Mouse (Mus musculus) stomach, postnatal 0 days (tissue): ENCODE measurements around the gene Ttc4. TPM values are rescaled to one million over a fixed set of nuclear protein-coding genes. Genes with fewer than 3 reads are reported as not detected.
A peak's percentile ranks its signal among the peaks of the same experiment; 100 is the strongest.

Experiments used
- ATAC-seq: fragments of 200-750 bp; cut with Nextera tagmentation; 2 replicates; pipeline ENCODE4 v1.8.0; 2017; ENCODE audit not compliant: low FRiP score, low TSS enrichment
- DNase-seq: peaks from one replicate; pipeline ENCODE4 v3.0.0-alpha.2; 2016; ENCODE audit warnings: low spot score
- H3K27ac ChIP-seq: fragments of 300-500 bp; sonication (generic); replicated peaks from 2 replicates; pipeline ENCODE4 v1.5.1; 2014; ENCODE audit warnings: mild to moderate bottlenecking, control low read depth
- H3K27me3 ChIP-seq: fragments of 300-500 bp; sonication (generic); 2 replicates; pipeline ENCODE4 v1.6.1; 2014; ENCODE audit warnings: low read length; ENCODE audit not compliant: control insufficient read depth, insufficient read depth
- H3K36me3 ChIP-seq: fragments of 300-500 bp; sonication (generic); 2 replicates; pipeline ENCODE4 v1.6.1; 2014; ENCODE audit warnings: low read length, mixed read lengths; ENCODE audit not compliant: control insufficient read depth, insufficient read depth
- H3K4me1 ChIP-seq: fragments of 300-500 bp; sonication (generic); replicated peaks from 2 replicates; pipeline ENCODE4 v1.6.1; 2014; ENCODE audit warnings: antibody characterized with exemption; ENCODE audit not compliant: control insufficient read depth, insufficient read depth
- H3K4me2 ChIP-seq: fragments of 300-500 bp; sonication (generic); replicated peaks from 2 replicates; pipeline ENCODE4 v1.6.1; 2014; ENCODE audit warnings: low read depth, mild to moderate bottlenecking, control low read depth, moderate library complexity
- H3K4me3 ChIP-seq: fragments of 300-500 bp; sonication (generic); 2 replicates; pipeline ENCODE4 v1.5.1; 2014; ENCODE audit warnings: low read depth, low read length, control low read depth
- H3K9ac ChIP-seq: fragments of 300-500 bp; sonication (generic); 2 replicates; pipeline ENCODE4 v1.6.1; 2014; ENCODE audit warnings: mild to moderate bottlenecking, low read length, control low read depth, mixed read lengths
- H3K9me3 ChIP-seq: fragments of 300-500 bp; sonication (generic); 2 replicates; pipeline ENCODE4 v1.6.1; 2016; ENCODE audit warnings: low read length; ENCODE audit not compliant: control insufficient read depth
- CTCF ChIP-seq: IDR thresholded peaks from 2 replicates; pipeline ENCODE4 v1.5.1; 2016; ENCODE audit warnings: antibody characterized with exemption, low read depth, mild to moderate bottlenecking, moderate library complexity
- EP300 ChIP-seq: optimal IDR thresholded peaks from 2 replicates; pipeline ENCODE3; 2016; ENCODE audit warnings: antibody characterized with exemption
- WGBS: fragments of 180-500 bp; shearing (Covaris S2); extraction: QIAGEN DNeasy Blood & Tissue Kit; methylation state at CpG from one replicate; pipeline ENCODE4 v1.1.7; 2014; 5-methylcytosine and 5-hydroxymethylcytosine counted together
- polyA plus RNA-seq: library from polyadenylated mRNA; unstranded; fragments of >200 nt; fragmentation: Nextera tagmentation; extraction: Ambion mirVana; gene quantifications from 2 replicates; pipeline ENCODE4 v1.2.1, GENCODE M21; 2015

Ttc4 gene
- polyA plus RNA-seq, 1 experiment from 2014 or later: 25.5 TPM

GRCm38 (mm10) chr4:106664697-106665096 is 14.0 kb downstream of the Ttc4 start:
- no peak overlapping the region for H3K4me2 ChIP-seq
- DNase-seq: no peak
- H3K9ac ChIP-seq: no peak overlapping the region
- H3K27me3 ChIP-seq: no peaks in the 10 kb centered on the region
- no peak for ATAC-seq
- H3K36me3 ChIP-seq: peaks cover 45% of the 10 kb centered on the region
- H3K27ac ChIP-seq: no peak overlapping the region
- H3K9me3 ChIP-seq: no peaks in the 10 kb centered on the region
- H3K4me3 ChIP-seq: no peak overlapping the region
- H3K4me1 ChIP-seq: no peaks in the 10 kb centered on the region
- WGBS: 91% methylated on average over 6 of the region's 6 CpGs
- TF ChIP-seq CTCF: no peak
- no peak for TF ChIP-seq EP300

- Histone ChIP-seq H3K4me2 (no peak overlapping the region), H3K4me3 (no peak overlapping the region), H3K27ac (no peak overlapping the region), H3K4me1 (no peaks in the 10 kb centered on the region), H3K9ac (no peak overlapping the region), H3K27me3 (no peaks in the 10 kb centered on the region), H3K9me3 (no peaks in the 10 kb centered on the region), H3K36me3 (peaks cover 48% of the 10 kb centered on the region)
- TF ChIP-seq EP300 (no peak), CTCF (no peak)
- WGBS: 80% methylated on average over 5 of the region's 5 CpGs
- DNase-seq (no peak), ATAC-seq (no peak)
Observed at GRCm38 (mm10) chr4:106663956-106664470, 14.7 kb downstream of the Ttc4 start.

- Histone ChIP-seq H3K4me2 (no peak overlapping the region), H3K27ac (no peak overlapping the region), H3K9me3 (no peaks in the 10 kb centered on the region), H3K4me1 (0 out of 2 replicates have a peak, but pooled peaks cover 3% of the 10 kb centered on the region), H3K36me3 (peaks cover 19% of the 10 kb centered on the region), H3K9ac (no peak overlapping the region), H3K27me3 (no peaks in the 10 kb centered on the region), H3K4me3 (no peak overlapping the region)
- TF ChIP-seq CTCF: no peak
- no peak for TF ChIP-seq EP300
- WGBS: 84% methylated on average over 10 of the region's 10 CpGs
- ATAC-seq: no peak
- DNase-seq: no peak
Observed at GRCm38 (mm10) chr4:106655681-106656080, 23.1 kb downstream of the Ttc4 start.

- H3K27me3 ChIP-seq: no peaks in the 10 kb centered on the region
- no peak overlapping the region for H3K4me3 ChIP-seq
- H3K27ac ChIP-seq: no peak overlapping the region
- TF ChIP-seq CTCF: no peak
- TF ChIP-seq EP300: no peak
- peaks cover 10% of the 10 kb centered on the region for H3K36me3 ChIP-seq
- H3K9me3 ChIP-seq: no peaks in the 10 kb centered on the region
- H3K4me1 ChIP-seq: 0 out of 2 replicates have a peak, but pooled peaks cover 3% of the 10 kb centered on the region
- 91% methylated on average over 15 of the region's 15 CpGs for WGBS
- no peak overlapping the region for H3K4me2 ChIP-seq
- H3K9ac ChIP-seq: no peak overlapping the region
- DNase-seq: no peak
- no peak for ATAC-seq
Observed at GRCm38 (mm10) chr4:106653051-106653450, 25.7 kb downstream of the Ttc4 start.

GRCm38 (mm10) chr4:106652546-106652945 is 26.2 kb downstream of the Ttc4 start:
- Histone ChIP-seq H3K4me2 (no peak overlapping the region), H3K4me1 (0 out of 2 replicates have a peak, but pooled peaks cover 3% of the 10 kb centered on the region), H3K27ac (no peak overlapping the region), H3K4me3 (no peak overlapping the region), H3K27me3 (no peaks in the 10 kb centered on the region), H3K9ac (no peak overlapping the region), H3K9me3 (no peaks in the 10 kb centered on the region), H3K36me3 (peaks cover 8% of the 10 kb centered on the region)
- 93% methylated on average over 3 of the region's 3 CpGs for WGBS
- no peak for ATAC-seq
- no peak for TF ChIP-seq CTCF
- no peak for TF ChIP-seq EP300
- DNase-seq: no peak

GRCm38 (mm10) chr4:106650833-106651527 is 27.8 kb downstream of the Ttc4 start, which contains the start of gene Pars2:
TSS of gene Pars2 (plus strand) at chr4:106651069.
- ATAC-seq (peak; percentile 98), DNase-seq (peak; percentile 98)
- TF ChIP-seq EP300: no peak
- no peak for TF ChIP-seq CTCF
- H3K27me3 ChIP-seq: no peaks in the 10 kb centered on the region
- peak within 1 kb of the TSS; percentile 75 for H3K4me2 ChIP-seq
- 0 out of 2 replicates have a peak, but pooled peaks cover 3% of the 10 kb centered on the region for H3K4me1 ChIP-seq
- H3K4me3 ChIP-seq: peak within 1 kb of the TSS; percentile 68
- 2% methylated on average over 40 of the region's 40 CpGs for WGBS
- peak within 1 kb of the TSS; percentile 71 for H3K9ac ChIP-seq
- peak within 1 kb of the TSS; percentile 73 for H3K27ac ChIP-seq
- no peaks in the 10 kb centered on the region for H3K9me3 ChIP-seq
- H3K36me3 ChIP-seq: peaks cover 8% of the 10 kb centered on the region
